Mouse (Mus musculus): ENCODE results near the gene Rab8b.

Rab8b gene

DNA sequence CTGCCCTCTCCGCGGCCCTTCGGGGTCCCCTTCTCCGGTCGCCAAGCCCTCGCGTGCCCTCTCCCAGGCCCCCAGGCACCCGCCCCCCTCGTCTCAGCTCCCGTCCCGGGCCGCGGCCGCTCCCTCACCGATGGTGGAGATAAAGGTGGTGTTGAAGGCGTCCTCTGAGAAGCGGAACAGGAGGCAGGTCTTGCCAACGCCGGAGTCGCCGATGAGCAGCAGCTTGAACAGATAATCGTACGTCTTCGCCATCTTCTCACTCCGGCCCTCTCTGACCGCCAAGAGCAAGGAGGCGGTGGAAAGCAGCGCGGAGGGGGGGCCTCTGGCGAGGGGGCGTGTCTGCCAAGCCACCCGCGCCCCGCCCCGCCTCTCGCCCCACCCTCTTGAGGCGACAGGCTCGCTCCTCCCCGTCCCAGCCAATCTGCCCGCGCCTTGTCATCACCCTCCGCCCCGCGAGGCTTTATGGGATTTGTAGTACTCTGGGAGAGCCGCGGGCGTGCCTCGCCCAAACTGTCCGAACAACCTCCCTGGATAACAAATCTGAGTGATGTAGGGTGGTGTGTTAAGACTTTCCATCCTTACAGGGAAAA is at the start of gene Rab8b:
Gene Rab8b, minus strand, starts transcription at position 306 of the 590 bp plus-strand sequence.
- peak; percentile 96 for DNase-seq

GRCm38 (mm10) chr9:66967492-66967891 is 48.0 kb upstream of the Rab8b start:
- no peak for DNase-seq

DNA sequence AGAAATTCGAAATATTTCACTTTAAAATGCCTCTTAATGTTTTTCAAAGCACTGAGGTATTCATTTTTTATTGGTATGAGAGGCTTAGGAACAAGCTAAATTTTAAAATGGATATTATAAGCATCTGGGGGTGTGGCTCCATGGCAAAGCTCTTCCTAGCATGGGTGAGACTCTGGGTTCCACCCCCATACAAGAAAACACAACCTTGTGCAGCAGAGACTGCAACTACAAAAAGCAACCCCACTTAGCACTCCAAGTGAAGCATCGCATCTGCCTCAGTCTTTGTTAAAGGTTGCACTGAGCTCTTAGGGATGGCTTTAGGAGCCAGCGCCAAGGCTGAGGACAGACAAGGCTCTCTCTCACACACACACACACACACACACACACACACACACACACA is 42.0 kb upstream of the Rab8b start:
- DNase-seq: no peak

DNA sequence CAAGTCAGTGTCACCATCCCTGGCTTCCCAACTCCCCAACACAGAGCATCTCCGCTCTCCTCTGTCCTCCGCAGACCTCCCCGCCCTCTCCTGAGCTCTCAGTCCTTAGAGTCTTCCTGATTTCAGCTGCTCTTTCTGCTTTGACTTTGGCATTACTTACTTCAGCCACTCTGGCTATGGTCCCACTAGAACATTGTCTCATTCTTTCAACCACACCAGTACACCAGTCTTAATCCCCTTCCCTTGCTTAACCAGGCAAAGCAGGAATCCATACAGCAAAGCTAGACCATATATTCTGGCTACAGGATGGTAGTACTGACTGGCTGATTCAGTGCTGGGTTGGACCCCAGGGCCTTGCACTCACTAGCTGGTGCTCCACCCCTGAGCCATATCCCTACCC is 38.0 kb upstream of the Rab8b start:
- no peak for DNase-seq

DNA sequence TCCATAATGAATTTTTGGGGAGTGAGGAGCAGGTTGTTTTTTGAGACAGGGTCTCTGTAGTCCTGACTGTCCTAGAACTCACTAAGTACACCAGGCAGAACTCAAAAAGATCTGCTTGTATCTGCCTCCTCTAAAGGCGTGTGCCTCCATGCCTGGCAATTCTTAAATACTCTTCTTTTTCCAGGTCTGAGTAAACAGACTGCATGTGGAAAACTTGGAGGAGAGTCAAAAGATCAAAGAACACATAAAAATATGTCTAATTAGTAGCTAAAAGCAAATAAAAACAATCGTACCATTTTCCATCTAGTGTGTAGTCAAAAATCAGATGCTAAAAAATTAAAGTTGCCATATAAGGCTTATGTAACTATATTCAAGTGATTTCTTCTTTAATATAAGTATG is 33.4 kb upstream of the Rab8b start:
- DNase-seq: no peak

DNA sequence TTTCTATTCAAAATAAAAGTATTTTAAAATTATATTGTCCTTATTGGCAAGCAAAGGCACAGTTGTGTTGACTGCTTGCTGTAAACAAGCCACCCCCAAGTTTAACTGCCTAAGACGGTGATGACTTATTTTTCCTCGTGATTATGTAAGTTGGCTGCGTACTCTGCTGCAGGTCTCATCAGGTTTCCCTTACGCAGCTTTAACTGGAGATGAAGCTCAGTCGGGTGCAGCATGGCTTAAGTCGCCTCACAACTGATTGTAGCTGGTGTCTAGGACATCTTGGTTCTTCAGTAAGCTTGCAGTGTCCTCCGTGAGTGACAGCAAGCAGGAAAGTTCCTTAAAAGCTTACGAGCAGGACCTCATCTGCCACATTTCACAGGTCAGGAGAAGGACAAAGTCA is 32.8 kb upstream of the Rab8b start:
- no peak for DNase-seq

DNA sequence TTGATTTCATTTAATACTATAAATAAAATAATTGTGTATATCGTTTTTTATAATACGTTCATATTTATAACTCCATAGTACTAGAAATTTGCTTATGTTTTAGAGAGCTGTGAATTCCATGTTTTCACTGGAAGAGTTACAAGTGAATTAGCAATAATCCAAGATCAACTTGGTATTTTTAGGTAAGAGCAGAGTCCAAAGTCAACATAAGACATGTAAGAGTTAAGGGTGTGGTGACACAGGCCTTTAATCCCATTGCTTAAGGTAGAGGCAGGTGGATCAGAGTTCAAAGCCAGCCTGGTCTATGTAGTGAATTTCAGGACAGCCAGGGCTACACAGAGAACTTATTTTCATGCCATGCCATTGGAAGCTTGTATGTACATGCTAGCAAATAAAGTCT is 29.0 kb upstream of the Rab8b start:
- DNase-seq: no peak

- peak; percentile 92 for DNase-seq
Observed at GRCm38 (mm10) chr9:66945647-66946641, 26.5 kb upstream of the Rab8b start, which contains the start of gene Rps27l. Gene Rps27l (plus strand): TSS chr9:66946086.

DNA sequence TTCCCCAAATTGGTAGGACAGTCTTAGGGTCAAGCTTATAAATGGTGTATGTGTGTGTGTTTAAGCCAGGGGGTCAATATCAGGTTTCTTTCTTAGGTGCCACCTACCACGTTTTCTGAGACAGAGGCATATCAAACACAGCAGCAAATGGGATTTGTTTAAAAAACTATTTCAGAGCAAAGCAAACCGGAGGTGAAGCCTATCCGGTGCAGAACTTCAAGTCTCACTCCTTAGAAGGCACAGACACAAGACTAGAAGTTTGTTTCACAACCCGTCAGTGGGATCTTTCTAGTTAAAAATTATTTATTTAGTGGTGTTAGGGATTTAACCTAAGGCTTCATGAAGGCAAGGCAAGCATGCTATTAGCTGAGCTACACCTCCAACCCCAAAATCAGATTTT is 25.7 kb upstream of the Rab8b start:
- no peak for DNase-seq

DNA sequence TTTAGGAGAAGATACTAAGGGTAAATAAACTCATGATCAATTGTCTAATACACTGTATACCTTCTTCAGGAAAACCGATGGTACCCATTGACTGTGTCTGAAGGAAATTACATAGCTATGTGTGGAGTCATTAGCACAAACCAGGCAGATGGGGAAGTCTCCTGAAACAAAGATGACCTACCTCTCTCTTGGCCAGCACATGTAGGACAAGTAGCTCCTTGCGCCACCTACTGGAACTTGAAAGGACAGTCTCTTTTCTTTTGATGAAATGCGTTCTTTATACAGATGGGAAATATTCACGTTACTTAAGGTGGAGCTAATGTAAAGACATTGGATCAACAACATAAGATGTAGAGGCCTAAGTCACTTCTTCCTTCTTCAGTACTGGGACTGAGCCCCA is 19.3 kb upstream of the Rab8b start:
- no peak for DNase-seq

DNA sequence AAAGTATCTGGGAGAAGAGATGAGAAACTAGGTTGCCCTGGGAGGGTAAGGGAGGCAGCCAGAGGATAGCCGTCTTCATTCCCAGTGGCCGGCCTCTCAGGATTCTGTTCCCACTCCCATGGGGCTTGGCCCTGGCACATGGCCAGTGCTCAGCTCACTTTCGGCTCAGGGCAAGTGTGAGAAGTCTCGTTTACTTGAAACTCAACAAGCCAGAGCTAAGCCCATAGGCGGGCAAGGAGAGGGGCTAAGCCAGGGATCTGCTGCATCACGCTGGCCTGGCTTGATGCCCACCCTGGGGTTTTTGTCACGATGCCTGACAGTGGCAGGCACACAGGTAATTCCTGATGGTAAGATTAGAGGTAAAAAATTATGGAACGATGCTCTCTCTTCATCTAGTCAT is 18.0 kb upstream of the Rab8b start:
- DNase-seq: no peak

DNA sequence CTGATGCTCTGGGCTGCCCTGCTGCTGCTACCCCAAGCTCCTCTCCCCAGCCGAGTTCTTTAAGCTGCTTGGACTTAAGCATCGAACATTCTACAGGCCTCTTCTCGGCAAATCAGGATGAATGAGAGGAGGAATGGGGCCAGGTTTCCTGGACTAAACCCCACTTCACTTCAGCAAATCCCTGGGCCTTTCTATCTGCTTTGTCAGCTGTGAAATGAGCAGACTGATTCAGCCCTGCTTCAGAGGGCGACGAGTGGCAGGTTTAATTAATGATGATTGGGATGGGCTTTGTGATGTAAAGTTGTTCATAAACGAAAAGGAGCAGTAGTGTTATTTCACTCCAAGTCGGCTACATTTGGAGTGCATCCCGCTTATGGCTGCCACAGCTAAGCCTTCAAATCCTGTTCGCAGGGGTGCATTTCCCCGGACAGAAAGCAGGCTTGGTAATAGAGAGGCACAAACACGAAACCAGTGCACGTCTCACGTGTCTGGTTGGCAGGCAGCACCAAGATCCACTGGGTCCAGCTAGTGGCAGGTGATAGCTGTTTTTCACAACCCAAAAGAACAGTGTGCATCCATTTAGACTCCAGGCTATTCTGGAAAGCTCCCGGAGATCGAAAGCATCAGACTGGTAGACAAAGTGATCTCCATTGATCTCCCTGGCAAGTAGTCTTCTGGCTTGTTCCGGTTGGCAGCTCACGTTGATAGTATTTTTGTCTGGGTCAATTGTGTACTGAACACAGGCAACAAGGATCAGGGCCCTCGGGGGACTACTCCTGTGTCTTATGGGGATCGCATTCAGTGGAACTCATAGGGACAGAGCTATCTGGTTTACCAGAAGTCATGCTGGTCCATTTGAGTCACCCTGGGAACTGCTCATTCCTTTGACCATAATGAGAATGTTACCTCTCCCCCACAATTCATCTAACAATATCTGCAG is 14.7 kb upstream of the Rab8b start:
- DNase-seq: no peak

- no peak for DNase-seq
Observed at GRCm38 (mm10) chr9:66930351-66930750, 10.9 kb upstream of the Rab8b start.

DNA sequence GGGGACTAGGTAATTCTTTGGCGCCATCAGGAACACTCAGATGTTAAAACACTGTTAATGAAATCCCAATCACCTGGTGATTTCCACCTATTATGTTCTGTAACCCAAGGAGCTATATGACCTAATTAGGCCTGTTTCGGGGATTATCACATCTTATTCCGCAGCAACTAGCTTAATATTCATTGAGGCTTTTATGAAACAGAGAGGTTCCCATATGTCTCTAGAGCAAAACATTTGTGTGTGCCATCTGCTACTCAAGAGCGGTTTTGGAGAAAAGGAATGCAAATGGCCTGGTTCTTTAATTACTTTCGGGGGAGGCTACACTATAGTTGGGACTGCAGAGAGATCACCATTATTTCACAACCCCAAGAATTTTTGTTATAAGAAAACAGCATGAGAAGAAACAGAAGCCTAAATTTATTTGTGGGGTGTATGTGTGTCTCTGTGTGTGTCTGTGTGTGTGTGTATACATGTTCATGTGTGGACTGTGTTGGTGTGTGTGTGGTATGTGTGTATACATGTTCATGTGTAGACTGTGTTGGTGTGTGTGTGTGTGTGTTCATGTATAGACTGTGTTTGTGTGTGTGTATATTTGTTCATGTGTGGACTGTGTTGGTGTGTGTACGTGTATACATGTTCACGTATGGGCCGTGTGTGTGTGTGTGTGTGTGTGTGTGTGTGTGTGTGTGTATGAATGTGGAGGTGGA is 8.4 kb upstream of the Rab8b start:
- no peak for DNase-seq

DNA sequence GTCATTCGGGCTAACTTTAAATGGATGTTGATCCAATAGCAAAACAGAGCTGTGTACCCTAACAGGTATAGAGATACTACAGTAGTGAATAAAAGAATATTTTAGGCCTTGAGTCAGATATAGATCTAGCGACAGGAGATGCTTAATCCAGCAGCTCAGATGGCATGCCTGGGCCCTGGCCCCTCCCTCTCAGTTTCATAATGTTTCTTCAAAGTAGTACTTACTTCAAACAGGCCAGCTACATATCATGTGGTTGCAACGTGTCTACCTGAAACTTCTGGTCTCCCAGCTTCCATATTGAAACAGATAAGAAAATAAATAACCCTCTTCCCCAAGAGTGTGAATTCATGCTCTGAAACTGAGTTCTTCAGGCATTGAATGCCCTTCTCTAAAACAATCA is 6.4 kb upstream of the Rab8b start:
- no peak for DNase-seq

DNA sequence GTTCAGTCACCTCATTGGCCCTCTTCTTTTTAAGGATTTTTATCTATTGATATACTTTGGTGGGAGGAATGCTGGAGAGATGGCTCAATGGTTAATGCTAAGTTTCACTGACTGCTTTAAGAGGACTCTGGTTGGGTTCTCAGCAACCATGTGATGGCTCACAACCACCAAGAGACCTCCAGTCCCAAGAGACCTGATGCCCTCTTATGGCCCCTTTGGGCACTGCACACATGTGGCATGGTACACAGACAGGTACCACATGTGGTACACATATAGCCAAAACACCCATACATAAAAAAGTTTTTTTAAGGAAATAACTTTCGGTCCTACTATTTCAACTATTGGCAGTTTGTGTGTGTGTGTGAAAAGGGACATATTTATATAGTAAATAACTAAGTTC is 2.6 kb upstream of the Rab8b start:
- no peak for DNase-seq

DNA sequence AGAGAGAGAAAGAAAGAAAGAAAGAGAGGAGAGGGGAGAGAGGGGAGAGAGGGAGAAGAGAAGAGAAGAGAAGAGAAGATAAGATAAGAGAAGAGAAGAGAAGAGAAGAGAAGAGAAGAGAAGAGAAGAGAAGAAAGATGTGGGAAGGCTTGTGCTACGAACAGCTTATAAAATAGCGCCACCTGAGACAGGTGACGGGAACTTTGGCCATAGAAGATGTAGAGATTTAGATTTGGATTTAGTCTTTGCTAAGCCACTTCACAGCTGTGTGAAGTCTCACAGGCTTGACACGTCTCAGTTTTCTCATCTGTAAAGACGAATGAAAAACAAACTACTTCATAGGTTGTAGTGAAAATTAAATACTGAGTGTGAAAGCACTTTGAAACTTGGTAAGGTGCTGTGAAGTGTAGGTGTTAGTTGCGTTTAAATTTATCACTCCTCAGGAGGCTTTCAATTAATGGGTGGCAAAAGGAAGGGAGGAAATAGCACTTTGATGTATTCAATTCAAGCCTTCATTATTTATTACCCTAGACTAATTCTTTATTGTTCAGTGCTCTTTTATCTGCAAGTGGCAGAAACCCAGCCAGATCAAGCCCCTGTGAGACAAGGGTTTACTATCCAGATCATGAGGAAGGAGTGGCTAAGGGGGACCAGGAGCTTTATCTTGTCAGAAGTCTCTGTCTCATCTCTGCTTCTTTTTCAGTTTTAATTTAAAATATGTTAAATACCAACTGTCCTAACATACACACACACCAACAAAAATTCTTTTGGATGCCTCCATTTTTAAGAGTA is 1.2 kb upstream of the Rab8b start:
- DNase-seq: no peak

DNA sequence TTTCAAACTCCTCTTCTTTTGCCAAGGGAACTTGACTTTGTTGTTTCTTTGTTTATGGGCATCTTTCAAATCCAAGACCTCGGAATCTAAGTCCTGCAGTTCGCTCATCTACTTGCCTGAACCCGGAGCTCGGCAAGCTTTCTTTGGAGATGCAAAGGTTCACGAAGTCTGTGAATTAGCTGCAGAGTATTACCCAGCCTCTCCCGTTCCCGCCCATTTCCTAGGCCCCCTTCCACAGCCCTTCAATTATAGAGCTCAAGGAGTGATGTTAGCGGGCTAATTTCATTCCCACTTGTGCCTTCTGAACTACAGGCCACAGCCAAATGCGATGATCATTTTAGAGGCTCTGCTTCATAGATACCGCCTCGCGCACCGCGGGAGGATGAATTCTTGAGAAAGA is 494 bp upstream of the Rab8b start:
- no peak for DNase-seq

GRCm38 (mm10) chr9:66918672-66919330 is 686 bp downstream of the Rab8b start:
- DNase-seq: no peak

DNA sequence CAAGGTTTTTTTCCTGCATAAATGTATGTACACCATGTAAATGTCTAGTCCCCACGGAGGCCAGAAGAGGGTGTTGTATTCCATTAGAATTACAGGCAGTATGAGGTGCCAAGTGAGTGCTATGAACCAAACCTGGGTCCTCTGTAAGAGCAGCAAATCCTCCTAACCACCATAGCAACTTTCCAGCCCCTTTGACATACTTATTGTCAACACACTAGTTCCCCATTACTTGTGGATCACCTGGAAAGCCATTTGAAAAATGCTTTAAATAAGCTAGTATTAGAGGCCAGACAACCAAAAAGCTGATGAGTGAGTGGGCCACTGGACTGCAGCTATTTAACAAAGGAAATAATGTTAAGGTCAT is 1.6 kb downstream of the Rab8b start:
- DNase-seq: no peak

- DNase-seq: no peak
Observed at GRCm38 (mm10) chr9:66917216-66917891, 2.1 kb downstream of the Rab8b start.

Data from cerebellum, adult 11-12 months (tissue).